Mouse (Mus musculus) urinary bladder, postnatal 4 days (tissue): ENCODE measurements around the gene Fcgr1.
A peak's percentile ranks its signal among the peaks of the same experiment; 100 is the strongest.
"Not testable (repeated sequence)": the region's sequence is repeated elsewhere in the genome, so short reads cannot be mapped to it uniquely, and the experiment has no call there.

Experiments
- DNase-seq, 2 experiments: peaks; one replicate each; pipeline ENCODE4 v3.0.0; 2021 to 2022; ENCODE audit warnings: low spot score in 2 of 2

The Fcgr1 gene

DNA sequence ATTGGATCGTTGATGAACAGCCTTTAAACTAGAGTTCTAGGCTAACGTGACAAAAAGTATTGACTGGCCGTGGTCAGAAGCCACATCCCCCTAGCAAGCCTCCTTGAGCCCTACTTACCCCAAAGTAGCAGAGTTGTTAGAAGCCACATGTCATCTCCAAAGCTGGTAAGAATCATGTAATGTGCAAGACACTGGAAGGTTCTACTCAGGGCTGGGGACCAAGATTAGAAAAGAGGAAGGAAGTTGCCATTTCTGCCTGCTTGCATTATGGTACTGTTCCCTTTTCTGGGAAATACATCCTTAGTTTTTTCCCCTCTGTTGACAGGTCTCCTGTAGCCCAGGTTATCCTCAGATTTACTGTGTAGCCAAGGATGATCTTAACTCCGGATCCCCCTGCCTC is at the start of gene Fcgr1:
Gene Fcgr1, minus strand, starts transcription at position 183 of the 400 bp plus-strand sequence.
- no peak for DNase-seq

DNA sequence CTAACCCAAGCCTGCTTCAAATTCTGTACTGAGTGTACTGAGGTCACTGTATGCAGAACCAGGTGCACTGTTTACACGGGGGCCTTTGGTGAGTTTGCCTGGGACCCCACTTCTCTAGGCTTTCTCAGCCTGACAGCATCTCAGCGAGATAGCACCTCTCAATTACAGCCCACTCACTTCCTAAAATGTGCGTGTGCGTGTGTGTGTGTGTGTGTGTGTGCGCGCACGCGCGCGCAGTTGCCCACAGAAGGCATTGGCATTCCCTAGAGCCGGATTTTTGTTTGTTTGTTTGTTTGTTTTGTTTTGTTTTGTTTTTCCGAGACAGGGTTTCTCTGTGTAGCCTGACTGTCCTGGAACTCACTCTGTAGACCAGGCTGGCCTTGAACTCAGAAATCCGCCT is 48.9 kb upstream of the Fcgr1 start:
- not testable (repeated sequence) for DNase-seq

DNA sequence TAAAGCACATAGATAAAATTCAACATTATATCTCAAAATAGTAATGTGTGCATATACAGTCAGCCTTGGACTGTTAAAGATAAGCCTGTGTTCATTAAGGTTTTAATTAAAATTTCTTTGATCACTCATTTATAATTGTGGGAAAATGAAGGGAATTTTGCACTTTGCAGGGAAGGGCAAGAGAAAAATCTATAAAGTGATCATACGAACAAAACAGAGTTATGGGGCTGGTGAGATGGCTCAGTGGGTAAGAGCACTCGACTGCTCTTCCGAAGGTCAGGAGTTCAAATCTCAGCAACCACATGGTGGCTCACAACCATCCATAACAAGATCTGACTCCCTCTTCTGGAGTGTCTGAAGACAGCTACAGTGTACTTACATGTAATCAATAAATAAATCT is 48.3 kb upstream of the Fcgr1 start:
- not testable (repeated sequence) for DNase-seq

DNA sequence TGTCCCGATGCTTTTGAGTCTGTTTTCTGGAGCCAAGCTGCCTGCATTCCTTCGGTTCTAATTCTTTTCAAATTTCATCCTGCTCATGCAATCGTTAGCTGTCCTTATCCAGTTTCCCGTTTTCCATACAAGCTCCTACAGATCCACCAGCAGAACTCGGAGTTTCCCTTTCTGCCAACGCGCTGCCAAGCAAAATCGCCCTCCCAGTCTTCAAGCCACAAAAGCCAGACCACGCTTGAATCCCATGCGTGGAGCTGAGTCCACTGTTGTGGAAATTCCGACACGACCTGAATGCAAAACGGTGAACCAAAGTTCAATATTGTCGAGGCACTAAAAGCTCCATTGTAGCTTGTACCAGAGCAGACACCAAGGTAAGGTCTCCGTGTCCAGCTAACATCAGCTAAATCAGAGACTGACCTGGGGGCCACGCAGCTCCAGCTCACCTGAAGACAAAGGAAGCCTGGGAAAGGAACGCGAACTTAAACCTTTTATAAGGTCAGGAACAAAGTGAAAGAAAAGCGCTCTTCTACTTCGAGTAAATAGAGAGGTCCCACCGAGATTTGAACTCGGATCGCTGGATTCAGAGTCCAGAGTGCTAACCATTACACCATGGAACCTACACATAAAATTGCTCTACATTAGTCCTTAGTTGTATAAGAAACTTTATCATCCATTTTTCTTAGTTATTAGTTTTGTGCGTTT is 47.0 kb upstream of the Fcgr1 start:
- no peak for DNase-seq

DNA sequence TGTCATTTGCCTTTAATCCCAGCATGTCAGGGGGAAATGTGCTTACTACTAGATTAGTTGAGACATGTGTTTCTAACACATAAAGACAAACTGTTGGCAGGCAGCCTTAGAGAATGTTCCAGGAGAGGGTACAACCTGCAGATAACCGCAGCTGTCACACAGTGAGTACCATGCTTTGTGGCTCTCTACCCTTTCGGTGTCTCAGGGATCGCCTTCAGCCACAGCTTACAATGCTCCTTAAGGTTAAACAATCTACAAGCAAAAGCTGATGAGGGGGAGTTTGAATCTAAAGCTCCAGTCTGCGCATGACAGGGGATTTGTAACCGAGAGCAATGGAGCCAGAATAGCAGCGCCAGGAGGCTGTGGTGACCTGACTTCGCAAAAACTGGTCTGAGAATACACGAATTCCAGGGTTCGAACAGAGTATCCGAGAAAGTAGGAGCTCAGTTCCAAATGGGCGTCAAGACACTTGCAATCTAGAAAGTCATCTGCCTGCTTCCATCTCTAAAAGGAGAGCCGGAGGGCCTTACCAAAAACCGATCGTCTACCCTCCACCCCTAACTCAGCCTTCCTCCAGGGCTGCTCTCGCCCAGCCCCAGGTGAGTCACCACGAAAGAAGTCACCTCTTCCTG is 45.2 kb upstream of the Fcgr1 start:
- DNase-seq = peak in 1 of 2 experiments; percentile 46

DNA sequence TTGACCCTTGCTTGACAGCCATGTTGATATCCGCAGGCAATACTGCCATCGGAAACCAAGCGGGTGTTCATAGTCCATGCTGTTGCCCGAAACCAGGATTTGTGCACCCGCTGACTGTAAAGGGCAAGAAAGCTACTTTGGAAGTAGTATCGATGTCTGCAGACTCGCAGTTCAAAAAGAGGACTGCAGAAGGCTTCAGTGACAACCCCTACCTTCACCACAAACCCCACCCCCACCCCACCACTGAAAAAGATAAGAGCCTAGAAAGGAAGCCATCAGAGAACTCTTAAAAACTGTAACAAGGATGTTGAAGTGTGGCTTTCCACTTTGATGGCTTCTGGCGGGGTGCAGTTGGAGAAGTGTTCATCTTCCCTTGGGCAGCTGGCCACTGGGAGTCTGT is 44.3 kb upstream of the Fcgr1 start:
- DNase-seq = no peak

DNA sequence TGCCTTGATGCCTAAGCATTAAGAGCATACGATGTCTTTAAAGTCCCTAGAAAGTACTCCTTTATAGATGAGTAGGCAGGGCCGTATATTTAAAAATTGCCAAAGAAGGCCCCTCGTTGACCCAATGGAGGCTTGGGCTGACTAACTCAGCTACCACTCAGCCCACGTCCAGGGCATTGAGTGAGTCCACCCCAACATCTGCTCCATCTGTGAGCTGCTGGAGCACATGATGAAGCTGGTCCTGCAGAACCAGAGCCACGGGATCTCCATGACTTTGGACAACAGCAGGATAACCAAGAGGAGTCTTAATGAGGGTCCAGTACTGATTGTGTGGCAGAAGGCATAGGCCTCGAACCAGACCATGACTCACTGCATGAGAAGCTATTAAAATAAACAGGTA is 43.5 kb upstream of the Fcgr1 start:
- DNase-seq = no peak

DNA sequence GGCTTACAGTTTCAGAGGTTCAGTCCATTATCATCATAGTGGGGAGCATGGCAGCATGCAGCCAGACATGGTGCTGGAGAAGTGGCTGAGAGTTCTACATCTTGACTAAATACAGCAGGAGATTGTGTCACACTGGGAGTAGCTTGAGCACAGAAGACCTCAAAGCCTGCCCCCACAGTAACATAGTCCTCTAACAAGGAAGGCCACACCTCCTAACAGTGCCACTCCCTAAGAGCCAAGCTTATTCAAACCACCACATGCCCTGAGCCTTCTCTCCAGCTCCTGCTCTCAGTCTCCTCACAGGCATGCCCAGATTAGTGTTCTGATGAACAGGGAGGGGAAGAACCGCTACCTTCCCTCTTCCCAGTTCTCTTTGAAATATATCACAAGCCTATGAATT is 42.9 kb upstream of the Fcgr1 start:
- no peak for DNase-seq

DNA sequence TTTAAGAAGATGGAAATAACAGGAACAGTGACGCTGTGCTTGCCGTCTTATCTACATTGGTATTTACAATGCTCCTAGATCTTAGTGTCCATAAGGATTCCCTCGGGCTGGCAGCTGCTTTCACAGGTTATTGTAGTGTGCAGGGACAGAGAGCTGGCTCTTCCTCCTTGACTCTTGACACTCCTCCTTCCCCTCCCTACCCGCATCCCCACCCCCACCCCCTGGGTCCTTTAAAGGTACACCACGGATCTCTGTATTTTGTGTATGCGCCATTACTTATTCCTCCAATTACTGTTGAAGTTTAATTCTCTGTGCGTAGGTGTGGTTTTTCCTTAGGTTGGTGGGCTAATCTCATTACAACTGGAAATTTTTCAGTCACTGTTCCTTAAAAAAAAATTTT is 41.8 kb upstream of the Fcgr1 start:
- DNase-seq = no peak

DNA sequence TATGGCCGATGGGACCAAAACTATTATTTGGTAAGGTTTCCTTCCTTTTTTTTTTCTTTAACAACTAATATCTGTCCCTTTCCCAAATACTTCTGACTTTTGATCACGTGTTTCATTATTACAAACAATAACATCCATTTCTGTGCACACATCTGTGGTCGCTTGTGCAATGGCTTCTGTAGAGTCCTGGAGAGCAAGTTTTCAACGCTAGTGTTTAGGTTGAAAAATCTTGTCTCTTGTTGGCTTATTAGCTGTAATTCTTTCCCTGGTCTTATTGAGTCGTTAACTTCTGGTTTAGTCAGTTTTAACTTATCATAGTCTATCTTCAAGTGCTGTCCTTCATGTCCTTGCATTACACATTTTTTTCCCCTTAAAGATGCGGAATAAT is 41.4 kb upstream of the Fcgr1 start:
- no peak for DNase-seq

DNA sequence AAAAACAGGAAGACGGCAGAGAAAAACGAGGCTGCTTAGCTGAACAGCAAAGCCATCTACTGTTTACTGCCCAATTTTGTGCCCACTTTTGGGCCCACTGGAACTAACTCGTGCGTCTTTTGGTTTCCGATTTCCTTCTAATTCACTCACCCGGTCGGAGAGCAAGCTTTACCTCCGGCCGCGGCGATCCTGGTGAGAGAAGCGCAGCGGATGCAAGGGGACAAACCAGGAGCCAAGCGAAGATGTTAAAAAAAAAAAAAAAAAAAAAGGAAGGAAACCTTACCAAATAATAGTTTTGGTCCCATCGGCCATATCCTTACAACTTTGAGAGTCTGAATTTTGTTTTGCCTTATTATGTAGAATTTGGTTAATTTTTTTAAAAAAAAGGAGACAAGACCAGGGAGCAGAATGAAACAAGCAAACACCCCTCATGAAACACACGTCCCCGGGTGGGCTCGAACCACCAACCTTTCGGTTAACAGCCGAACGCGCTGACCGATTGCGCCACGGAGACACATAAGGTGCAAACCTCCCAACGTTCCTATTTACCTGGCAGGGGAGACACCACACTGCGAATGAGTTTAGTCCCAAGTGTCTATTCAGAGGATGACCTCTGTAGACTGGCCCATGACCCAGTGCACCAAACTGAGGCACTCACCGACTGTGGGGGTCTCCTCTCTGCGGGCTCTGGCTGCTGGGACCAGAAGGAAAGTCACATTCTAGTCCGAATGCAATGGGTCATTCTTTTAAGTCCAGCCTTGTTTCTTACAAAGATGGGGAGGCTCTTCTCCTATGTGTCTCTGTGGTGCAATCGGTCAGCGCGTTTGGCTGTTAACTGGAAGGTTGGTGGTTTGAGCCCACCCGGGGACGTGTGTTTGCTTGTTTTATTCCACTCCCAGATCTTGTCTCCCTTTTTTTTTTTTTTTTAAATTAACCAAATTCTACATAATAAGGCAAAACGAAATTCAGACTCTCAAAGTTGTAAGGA is 40.7 kb upstream of the Fcgr1 start:
- DNase-seq = peak in 1 of 2 experiments; percentile 58

DNA sequence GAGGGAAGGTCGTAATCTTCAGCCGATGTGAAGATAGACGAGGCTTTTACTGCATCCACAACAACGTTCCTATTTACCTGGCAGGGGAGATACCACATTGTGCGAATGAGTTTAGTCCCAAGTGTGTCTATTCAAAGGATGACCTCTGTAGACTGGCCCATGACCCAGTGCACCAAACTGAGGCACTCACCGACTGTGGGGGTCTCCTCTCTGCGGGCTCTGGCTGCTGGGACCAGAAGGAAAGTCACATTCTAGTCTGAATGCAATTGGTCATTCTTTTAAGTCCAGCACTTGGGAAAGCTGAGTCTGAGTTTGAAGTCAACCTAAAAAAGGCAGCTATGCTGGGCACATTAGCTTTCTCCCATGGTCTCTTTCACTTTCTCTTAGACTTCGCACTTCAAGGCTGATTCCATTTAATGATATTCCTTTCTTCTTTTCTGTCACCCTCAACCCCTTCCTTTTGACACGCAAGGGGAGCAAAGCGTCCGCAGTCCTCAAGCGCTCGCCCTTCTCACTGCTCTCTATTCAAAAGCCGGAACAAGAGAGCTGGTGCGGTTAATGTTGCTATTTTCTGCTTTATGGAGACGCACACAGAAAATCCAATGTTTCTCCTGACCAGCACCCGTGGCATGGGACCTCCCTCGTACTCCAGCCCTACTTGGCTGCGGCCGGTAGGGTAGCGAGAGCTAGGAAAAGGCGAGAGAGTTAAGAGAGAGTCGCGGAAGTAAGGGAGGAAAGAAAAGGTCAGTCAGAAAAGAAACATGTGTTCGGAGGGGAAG is 39.8 kb upstream of the Fcgr1 start:
- peak in 1 of 2 experiments; percentile 50 for DNase-seq

DNA sequence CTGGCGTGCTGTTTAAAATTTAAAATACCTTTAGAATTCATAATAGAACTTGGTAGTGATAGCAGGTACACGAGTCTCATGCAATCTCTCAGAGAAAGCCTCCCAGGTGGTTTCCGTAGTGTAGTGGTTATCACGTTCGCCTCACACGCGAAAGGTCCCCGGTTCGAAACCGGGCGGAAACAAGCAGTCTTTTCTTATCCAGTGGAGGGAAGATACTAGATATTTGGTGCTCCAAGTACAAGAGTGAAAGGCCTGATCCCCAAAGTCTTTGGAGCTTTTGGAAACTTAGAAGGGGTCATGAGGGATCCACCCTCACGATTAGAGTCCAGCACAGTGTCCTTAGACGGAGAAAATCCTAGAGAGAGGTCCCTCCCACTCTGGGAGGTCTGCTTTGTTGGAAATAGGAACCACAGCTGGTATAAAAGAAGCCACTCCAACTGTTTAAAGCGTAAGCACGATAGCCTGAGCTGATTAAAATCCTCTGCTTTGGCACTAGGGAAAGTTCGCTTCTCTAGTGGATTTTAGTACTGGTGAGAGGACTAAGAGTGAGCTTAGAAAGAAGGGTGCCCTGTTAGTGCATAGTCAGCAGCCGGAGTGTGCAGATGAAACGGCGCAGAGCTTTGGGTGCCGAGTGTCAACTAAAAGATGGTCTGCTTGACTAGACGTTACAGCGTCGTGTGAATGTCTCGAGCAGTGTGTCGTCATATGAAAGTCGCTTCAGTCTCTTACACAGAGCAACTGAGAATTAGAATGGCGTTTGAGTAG is 39.0 kb upstream of the Fcgr1 start:
- no peak for DNase-seq

DNA sequence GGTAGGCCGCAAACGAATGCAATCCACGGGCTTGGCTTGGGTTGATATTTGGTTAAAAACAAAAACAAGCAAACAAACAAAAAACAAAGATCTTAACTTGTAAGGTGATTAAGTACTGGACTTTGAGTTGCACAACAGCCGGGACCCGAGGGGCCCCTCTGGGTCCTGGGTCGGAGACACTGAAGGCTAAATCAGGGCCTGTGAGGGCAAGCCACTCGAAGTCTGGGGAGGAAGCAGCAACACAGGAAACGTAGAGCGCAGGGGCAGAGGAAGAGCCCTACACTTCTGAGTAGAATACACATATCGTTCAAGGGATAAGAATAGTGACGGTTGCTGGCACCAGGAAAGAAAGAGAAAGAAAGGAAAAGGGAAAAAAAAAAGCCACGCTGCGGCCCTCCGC is 38.2 kb upstream of the Fcgr1 start:
- DNase-seq = peak in 1 of 2 experiments; percentile 53

DNA sequence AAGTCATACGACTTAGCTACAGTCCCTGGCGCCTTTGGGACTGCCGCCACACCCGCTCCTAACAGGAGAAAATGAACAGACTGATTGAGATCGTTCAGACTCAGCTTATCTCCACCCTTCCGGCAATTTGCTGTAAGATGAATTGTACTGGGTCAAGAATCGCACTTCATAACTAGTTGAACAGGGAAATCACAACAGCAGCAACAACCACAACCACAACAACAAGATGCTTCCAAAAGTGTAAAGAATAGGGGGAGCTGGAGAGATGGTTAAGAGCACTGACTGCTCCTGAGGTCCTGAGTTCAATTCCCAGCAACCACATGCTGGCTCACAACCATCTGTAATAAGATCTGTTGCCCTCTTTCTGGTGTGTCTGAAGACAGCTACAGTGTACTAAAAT is 37.7 kb upstream of the Fcgr1 start:
- DNase-seq = no peak

DNA sequence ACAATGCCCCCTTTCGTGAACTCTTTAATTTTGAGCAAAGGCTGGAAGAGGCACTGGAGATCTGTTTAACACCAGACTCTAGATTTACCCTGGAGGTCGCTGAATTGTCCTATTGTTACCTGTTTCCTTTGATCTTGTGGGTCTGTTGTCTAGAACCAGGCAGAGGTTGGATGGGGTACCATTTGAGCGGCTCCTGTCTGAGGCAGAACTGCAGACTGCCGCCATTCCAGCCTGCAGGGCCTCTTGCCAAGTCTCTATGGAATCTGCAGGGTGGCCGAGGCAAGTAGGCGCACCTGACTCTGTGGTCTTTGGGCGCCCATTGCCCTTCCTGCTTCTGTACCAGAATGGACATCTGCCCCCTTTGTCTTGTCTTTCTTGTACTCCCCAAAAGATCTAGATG is 36.8 kb upstream of the Fcgr1 start:
- DNase-seq = peak in 1 of 2 experiments; percentile 50

DNA sequence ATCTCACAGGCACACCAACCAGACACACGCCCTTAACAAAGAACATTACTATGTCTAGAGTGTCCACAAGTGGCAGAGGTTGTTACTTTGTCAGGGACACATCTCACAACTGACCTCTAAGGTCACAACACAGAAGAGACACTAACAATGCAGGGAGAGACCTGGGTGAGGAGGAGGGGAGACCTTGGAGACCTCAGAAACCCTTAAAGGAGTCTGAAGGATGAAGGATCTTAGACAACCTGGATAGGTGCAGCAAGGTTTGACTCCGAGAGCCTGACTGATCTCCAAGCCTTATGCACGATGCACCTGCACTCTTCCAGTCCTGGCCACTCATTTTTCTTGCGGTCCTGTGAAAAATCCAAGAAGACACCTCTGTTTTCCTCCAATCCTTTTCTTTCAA is 36.4 kb upstream of the Fcgr1 start:
- no peak for DNase-seq

DNA sequence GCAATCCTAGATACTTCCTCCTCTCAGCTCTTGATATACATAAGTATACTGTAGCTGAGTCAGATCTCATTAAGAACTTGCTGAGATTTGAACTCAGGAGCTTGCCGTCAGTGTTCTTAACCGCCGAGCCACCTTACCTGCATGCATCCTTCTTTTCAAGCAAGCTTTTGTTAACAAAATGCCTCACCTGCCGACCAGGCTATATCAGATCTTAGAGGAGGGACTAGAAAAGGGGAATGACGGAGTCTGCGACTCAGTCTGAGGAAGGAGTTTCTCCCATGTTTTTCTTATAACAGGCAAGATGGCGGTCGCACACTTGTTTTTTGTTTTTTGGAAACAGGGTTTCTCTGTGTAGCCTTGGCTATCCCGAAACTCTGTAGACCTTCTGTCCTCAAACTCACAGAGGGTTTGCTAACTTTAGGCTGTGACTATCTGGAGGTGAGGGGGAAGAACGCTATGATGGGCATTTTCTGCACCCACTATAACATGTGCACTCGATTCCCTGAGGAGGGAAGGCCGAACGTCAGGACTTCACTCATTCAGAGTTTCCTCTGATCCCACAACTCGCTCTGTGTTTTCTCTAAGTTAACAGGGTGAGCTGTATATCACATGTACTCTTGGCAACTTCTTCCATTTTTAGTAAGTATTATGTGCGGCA is 35.1 kb upstream of the Fcgr1 start:
- DNase-seq = no peak

DNA sequence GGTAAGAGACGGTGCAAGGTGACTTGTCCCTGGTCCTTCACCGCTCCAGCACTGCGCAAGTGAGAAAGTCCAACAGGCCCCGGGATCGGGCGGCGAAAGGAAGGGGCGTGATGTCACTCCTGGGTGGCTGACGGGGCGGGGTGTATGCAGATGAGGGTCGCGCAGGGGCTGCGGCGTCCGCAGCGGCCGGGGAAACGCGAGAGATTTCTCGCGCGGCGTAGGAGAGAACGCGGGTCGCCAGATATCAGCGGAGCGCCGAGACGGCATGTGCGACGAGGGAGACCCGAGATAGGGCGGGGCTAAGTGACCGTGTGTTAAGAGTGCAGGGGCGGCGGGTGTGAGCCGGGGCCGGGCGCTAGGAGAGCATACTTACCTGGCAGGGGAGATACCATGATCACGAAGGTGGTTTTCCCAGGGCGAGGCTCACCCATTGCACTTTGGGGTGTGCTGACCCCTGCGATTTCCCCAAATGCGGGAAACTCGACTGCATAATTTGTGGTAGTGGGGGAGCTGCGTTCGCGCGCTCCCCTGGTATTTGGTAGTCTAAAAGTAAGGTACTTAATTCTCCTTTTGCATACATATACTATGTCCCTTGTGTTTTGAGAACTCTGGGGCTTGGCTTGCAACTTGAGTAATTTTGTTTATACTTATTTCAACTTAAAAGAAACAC is 34.4 kb upstream of the Fcgr1 start:
- DNase-seq = peak; percentile 31 to 62

DNA sequence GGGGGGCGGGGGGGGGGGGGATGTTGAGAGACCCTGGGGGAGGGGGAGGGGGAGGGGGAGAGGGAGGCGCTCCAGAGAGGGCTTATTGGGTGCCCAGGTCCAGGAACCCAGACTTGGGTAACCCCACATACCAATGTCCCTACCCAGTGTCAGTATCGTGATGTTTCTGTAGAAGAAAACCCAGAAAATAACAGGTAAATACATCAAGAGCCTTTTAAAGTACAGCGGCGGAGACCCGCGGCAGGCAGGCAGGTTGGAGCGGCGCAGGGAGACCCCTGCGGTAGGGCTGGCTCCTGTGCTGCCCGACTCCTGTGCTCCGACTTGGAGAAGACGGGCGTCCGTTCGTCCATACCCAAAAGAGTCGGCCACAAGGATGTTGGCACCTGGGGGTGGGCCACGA is 33.9 kb upstream of the Fcgr1 start:
- no peak for DNase-seq
